Mouse (Mus musculus): ENCODE measurements around the gene Fbxo24. TPM values are rescaled to one million over a fixed set of nuclear protein-coding genes. Genes with fewer than 3 reads are reported as not detected.

Fbxo24 gene
- polyA plus RNA-seq, 1 experiment from 2014 or later = not detected

DNA sequence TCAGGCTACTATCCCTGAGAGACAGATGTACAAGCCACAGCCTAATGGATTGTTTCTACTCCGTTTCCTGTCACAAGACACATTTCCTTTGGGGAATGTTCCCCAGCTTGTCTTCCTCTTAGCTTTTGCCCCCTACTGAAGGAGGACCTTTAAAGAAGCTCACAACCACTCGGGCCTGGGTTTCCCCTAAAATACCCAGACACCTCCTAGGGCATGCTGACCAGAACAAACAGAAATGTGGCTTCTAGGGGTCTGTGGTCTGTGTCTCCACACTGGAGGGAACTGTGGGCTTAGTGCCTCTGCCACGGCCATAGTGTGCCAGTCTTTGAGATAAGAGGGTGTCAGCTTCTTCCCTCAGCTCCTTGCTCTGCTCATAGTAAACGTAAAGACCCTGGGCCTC is 2.8 kb upstream of the Fbxo24 start:
- Histone ChIP-seq H3K4me2 (peak overlapping the region; percentile 4; the same call in 1 of the 2 replicates), H3K9me3 (replicated peaks; ENCODE audit: control insufficient read depth, low read length) (no peaks in the 10 kb centered on the region), H3K27me3 (ENCODE audit: control insufficient read depth, insufficient read depth, low read length) (no peaks in the 10 kb centered on the region), H3K27ac (ENCODE audit: low read depth, low read length) (peak overlapping the region; percentile 67), H3K4me1 (ENCODE audit: control insufficient read depth, insufficient read depth, low read length) (peaks cover 21% of the 10 kb centered on the region), H3K4me3 (ENCODE audit: low read depth, low read length) (peak overlapping the region; percentile 94; the same call in 1 of the 2 replicates), H3K36me3 (ENCODE audit: control insufficient read depth, insufficient read depth, low read length) (peaks cover 14% of the 10 kb centered on the region), H3K9ac (ENCODE audit: low read depth, low read length) (no peak overlapping the region)
- ATAC-seq (replicated peaks; ENCODE audit: insufficient number of reproducible peaks, low FRiP score, low TSS enrichment) = no peak
- WGBS (ENCODE audit: insufficient replicate concordance) = 52% methylated on average over 4 of the region's 4 CpGs

DNA sequence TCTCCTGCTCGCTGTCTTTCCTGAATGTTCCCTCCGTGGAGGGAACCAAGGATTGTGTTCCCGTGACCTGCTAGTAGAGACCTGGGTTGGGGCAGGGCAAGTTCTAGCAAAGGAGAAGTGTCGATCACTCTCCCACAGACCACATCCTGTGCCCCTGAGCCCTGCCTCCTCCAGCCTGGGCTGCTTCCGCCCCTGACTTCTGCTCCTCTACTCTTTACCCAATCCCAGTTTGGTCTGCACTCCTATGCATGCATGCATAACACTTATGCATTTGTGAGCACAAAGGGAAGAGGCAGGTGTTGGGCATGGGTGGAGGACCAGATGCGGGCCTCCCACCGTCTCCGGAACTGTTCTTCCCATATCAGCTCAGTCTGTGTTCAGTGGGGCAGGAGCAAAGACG is 2.4 kb upstream of the Fbxo24 start:
- H3K9ac ChIP-seq (ENCODE audit: low read depth, low read length) = no peak overlapping the region; the same call in 1 of the 2 replicates
- H3K27me3 ChIP-seq (ENCODE audit: control insufficient read depth, insufficient read depth, low read length) = no peaks in the 10 kb centered on the region
- peak overlapping the region; percentile 94; the same call in 1 of the 2 replicates for H3K4me3 ChIP-seq (ENCODE audit: low read depth, low read length)
- WGBS (ENCODE audit: insufficient replicate concordance) = 54% methylated on average over 9 of the region's 9 CpGs
- H3K4me2 ChIP-seq = peak overlapping the region; percentile 93
- peaks cover 13% of the 10 kb centered on the region for H3K36me3 ChIP-seq (ENCODE audit: control insufficient read depth, insufficient read depth, low read length)
- H3K4me1 ChIP-seq (ENCODE audit: control insufficient read depth, insufficient read depth, low read length) = peaks cover 21% of the 10 kb centered on the region
- H3K27ac ChIP-seq (ENCODE audit: low read depth, low read length) = peak overlapping the region; percentile 67
- no peak for ATAC-seq (replicated peaks; ENCODE audit: insufficient number of reproducible peaks, low FRiP score, low TSS enrichment)
- no peaks in the 10 kb centered on the region for H3K9me3 ChIP-seq (replicated peaks; ENCODE audit: control insufficient read depth, low read length)

DNA sequence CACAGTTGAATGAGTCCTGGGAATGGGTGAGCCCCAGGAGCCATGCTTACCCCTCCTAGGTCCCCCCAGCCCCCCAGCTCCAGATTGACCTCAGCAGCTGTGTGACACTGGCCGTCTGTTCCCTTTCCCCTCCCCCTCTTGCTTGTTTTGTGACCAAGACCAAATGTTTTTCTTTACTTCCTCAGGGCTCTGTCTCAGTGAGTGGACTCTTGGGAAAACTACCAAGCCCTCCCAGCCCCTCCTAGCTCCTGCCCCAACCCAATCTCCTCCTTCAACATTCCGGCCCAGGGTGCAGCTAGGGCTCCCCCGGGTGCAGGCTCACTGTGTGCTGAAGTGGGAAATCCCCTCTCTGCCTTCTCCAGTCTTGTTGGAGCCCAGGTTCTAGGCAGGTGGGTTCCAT is 1.8 kb upstream of the Fbxo24 start:
- Histone ChIP-seq H3K27me3 (ENCODE audit: control insufficient read depth, insufficient read depth, low read length) (no peaks in the 10 kb centered on the region), H3K4me2 (peak overlapping the region; percentile 93), H3K36me3 (ENCODE audit: control insufficient read depth, insufficient read depth, low read length) (peaks cover 10% of the 10 kb centered on the region), H3K9me3 (replicated peaks; ENCODE audit: control insufficient read depth, low read length) (no peaks in the 10 kb centered on the region), H3K9ac (ENCODE audit: low read depth, low read length) (peak overlapping the region; percentile 93), H3K27ac (ENCODE audit: low read depth, low read length) (peak overlapping the region; percentile 67), H3K4me3 (ENCODE audit: low read depth, low read length) (peak overlapping the region; percentile 94), H3K4me1 (ENCODE audit: control insufficient read depth, insufficient read depth, low read length) (peaks cover 21% of the 10 kb centered on the region)
- WGBS (ENCODE audit: insufficient replicate concordance) = 28% methylated on average over 3 of the region's 3 CpGs
- ATAC-seq (replicated peaks; ENCODE audit: insufficient number of reproducible peaks, low FRiP score, low TSS enrichment) = no peak

DNA sequence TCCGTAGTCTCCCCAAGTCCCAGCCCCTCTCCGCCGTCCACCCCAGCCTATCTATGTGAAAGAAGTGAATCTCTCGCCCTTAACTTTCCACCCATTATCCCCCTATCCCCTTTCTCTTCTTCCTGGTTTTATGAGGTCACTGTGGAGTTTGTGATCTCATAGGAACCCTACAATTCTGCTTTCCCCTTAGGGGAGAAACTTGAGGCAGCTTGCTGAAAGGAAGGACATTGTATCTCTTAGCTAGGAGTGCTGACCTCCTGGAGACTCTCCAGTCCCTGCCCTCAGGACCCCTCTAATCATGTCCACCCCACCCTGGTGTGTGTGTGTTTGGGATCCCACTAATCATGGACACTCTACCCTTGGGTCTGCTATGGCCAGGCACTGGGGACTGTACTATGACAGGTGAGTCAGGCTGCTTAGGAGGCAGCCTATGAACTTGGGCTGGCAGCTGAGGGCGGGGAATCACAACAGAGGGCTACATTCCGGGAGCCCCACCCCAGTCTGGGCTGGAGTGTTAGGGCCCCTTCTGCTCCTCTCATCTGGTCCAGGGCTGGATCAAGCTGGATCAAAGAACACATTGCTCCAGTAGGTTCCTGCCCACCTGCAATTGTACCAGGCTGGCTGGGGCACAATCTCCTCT is 1.2 kb upstream of the Fbxo24 start:
- Histone ChIP-seq H3K27ac (ENCODE audit: low read depth, low read length) (peak overlapping the region; percentile 95), H3K9me3 (replicated peaks; ENCODE audit: control insufficient read depth, low read length) (no peaks in the 10 kb centered on the region), H3K4me1 (ENCODE audit: control insufficient read depth, insufficient read depth, low read length) (peaks cover 21% of the 10 kb centered on the region), H3K27me3 (ENCODE audit: control insufficient read depth, insufficient read depth, low read length) (no peaks in the 10 kb centered on the region), H3K36me3 (ENCODE audit: control insufficient read depth, insufficient read depth, low read length) (peaks cover 7% of the 10 kb centered on the region; the same call in 1 of the 2 replicates), H3K9ac (ENCODE audit: low read depth, low read length) (peak overlapping the region; percentile 93), H3K4me2 (peak overlapping the region; percentile 93), H3K4me3 (ENCODE audit: low read depth, low read length) (peak overlapping the region; percentile 94)
- whole genome bisulfite sequencing (ENCODE audit: insufficient replicate concordance) = 19% methylated on average over 6 of the region's 6 CpGs
- ATAC-seq (replicated peaks; ENCODE audit: insufficient number of reproducible peaks, low FRiP score, low TSS enrichment) = no peak

DNA sequence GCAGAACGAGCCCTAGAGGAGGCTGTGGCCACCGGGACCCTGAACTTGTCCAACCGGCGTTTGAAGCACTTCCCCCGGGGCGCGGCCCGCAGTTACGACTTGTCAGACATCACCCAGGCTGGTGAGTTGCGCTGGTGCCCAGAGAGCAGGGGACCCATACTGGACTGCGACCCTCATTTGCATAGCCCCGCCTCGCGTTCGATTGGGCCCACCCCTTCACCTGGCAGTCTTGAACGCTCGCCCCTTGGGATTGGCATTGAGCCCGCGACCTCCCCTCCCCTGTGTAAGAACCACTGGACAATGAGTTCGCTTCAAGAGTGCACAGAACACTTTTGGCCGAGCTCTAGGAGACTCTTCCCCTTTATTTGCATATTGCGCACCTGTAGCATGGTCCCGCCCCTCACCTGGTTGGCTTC is 512 bp upstream of the Fbxo24 start:
- peak; percentile 35 for ATAC-seq (replicated peaks; ENCODE audit: insufficient number of reproducible peaks, low FRiP score, low TSS enrichment)
- under 1% methylated on average over 23 of the region's 23 CpGs for WGBS (ENCODE audit: insufficient replicate concordance)
- Histone ChIP-seq H3K36me3 (ENCODE audit: control insufficient read depth, insufficient read depth, low read length) (peaks cover 7% of the 10 kb centered on the region; the same call in 1 of the 2 replicates), H3K9ac (ENCODE audit: low read depth, low read length) (peak overlapping the region; percentile 93), H3K4me2 (peak overlapping the region; percentile 93), H3K27me3 (ENCODE audit: control insufficient read depth, insufficient read depth, low read length) (no peaks in the 10 kb centered on the region), H3K4me1 (ENCODE audit: control insufficient read depth, insufficient read depth, low read length) (peaks cover 24% of the 10 kb centered on the region), H3K27ac (ENCODE audit: low read depth, low read length) (peak overlapping the region; percentile 95), H3K9me3 (replicated peaks; ENCODE audit: control insufficient read depth, low read length) (no peaks in the 10 kb centered on the region), H3K4me3 (ENCODE audit: low read depth, low read length) (peak overlapping the region; percentile 94)

DNA sequence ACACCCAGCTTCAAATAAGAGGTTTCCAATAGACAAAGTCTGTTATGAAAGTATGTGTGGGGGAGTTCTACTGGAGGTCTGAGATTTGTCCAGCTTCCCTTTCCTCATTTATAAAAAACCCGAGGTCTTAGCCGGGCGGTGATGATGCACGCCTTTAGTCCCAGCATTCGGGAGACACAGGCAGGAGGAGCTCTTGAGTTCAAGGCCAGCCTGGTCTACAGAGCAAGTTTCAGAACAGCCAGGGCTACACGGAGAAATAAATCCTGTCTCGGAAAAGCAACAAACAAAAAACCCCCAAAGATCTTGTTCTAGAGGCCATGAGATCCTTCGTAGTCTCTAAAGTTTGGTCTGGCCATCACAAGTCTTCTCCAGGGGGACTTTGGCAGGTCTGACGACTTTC is 811 bp downstream of the Fbxo24 start:
- no peaks in the 10 kb centered on the region for H3K27me3 ChIP-seq (ENCODE audit: control insufficient read depth, insufficient read depth, low read length)
- peak overlapping the region; percentile 71 for H3K9ac ChIP-seq (ENCODE audit: low read depth, low read length)
- ATAC-seq (replicated peaks; ENCODE audit: insufficient number of reproducible peaks, low FRiP score, low TSS enrichment) = no peak
- peak overlapping the region; percentile 94 for H3K4me3 ChIP-seq (ENCODE audit: low read depth, low read length)
- peak overlapping the region; percentile 63 for H3K27ac ChIP-seq (ENCODE audit: low read depth, low read length)
- H3K4me2 ChIP-seq = peak overlapping the region; percentile 83
- no peaks in the 10 kb centered on the region for H3K36me3 ChIP-seq (ENCODE audit: control insufficient read depth, insufficient read depth, low read length)
- H3K9me3 ChIP-seq (replicated peaks; ENCODE audit: control insufficient read depth, low read length) = no peaks in the 10 kb centered on the region
- peaks cover 24% of the 10 kb centered on the region for H3K4me1 ChIP-seq (ENCODE audit: control insufficient read depth, insufficient read depth, low read length)
- WGBS (ENCODE audit: insufficient replicate concordance) = 2% methylated on average over 9 of the region's 9 CpGs

DNA sequence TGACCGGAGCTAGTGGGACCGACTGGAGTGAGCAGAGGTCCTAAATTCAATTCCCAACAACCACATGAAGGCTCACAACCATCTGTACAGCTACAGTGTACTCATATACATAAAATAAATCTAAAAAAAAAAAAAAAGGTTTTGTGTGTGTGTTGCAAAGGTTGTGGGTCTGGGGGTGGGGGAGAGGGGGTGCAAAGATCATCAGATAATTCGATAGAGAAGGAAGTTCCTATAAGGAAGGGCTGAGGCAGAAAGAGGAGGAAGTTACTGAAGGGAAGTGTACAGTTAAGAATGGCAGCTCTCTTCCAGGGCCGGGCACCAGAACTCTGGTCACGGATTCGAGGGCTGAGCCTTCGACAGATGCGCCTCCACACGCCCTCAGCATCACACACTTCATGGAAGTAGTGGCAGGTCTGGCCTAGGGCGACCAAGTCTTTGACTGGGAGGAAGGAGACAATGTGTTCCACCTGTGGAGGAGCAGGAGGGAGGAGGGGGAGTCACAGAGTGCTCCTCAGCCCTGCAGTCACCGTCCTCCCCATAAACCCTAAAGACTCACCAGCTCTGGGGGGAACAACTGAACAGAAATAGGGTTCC is 4.8 kb downstream of the Fbxo24 start:
- no peak for ATAC-seq (replicated peaks; ENCODE audit: insufficient number of reproducible peaks, low FRiP score, low TSS enrichment)
- H3K36me3 ChIP-seq (ENCODE audit: control insufficient read depth, insufficient read depth, low read length) = no peaks in the 10 kb centered on the region

DNA sequence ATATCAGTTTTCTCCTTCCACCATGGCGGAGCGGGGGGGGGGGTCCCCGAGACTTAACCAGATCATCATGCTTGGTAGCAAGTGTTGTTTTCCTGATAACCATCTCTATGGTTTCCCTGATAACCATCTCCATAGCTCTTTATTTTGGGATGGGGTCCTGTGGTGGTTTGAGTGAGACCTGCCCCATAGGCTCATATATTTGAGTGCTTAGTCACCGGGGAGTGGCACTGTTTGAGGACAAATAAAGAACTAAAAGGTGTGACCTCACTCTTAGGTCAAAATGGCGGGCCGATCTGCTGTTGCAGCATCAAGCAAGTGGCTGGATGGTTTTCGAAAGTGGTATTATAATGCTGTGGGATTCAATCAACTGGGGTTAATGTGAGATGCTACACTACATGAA is 13.5 kb downstream of the Fbxo24 start:
- Histone ChIP-seq H3K9me3 (replicated peaks; ENCODE audit: control insufficient read depth, low read length) (no peaks in the 10 kb centered on the region), H3K9ac (ENCODE audit: low read depth, low read length) (no peak overlapping the region), H3K4me3 (ENCODE audit: low read depth, low read length) (no peak overlapping the region), H3K4me1 (ENCODE audit: control insufficient read depth, insufficient read depth, low read length) (peaks cover 19% of the 10 kb centered on the region), H3K36me3 (ENCODE audit: control insufficient read depth, insufficient read depth, low read length) (no peaks in the 10 kb centered on the region), H3K27me3 (ENCODE audit: control insufficient read depth, insufficient read depth, low read length) (0 out of 2 replicates have a peak, but pooled peaks cover 2% of the 10 kb centered on the region), H3K4me2 (no peak overlapping the region), H3K27ac (ENCODE audit: low read depth, low read length) (no peak overlapping the region)
- 86% methylated on average over 7 of the region's 7 CpGs for WGBS (ENCODE audit: insufficient replicate concordance)
- no peak for ATAC-seq (replicated peaks; ENCODE audit: insufficient number of reproducible peaks, low FRiP score, low TSS enrichment)

More for the DNA sequence above, 4.8 kb downstream of the Fbxo24 start:
- Histone ChIP-seq H3K9me3 (replicated peaks; ENCODE audit: control insufficient read depth, low read length) (no peaks in the 10 kb centered on the region), H3K4me3 (ENCODE audit: low read depth, low read length) (no peak overlapping the region), H3K9ac (ENCODE audit: low read depth, low read length) (no peak overlapping the region), H3K4me2 (no peak overlapping the region), H3K4me1 (ENCODE audit: control insufficient read depth, insufficient read depth, low read length) (peaks cover 3% of the 10 kb centered on the region), H3K27ac (ENCODE audit: low read depth, low read length) (no peak overlapping the region), H3K27me3 (ENCODE audit: control insufficient read depth, insufficient read depth, low read length) (no peaks in the 10 kb centered on the region)
- WGBS (ENCODE audit: insufficient replicate concordance) = 77% methylated on average over 11 of the region's 11 CpGs
